Mouse (Mus musculus): ENCODE data around the gene Fzd7.
A peak's percentile ranks its signal among the peaks of the same experiment; 100 is the strongest.

The Fzd7 gene

GRCm38 (mm10) chr1:59472368-59473180 is 9.7 kb upstream of the Fzd7 start:
- no peak for DNase-seq

GRCm38 (mm10) chr1:59473181-59473555 is 9.1 kb upstream of the Fzd7 start:
- no peak for DNase-seq

GRCm38 (mm10) chr1:59475618-59476017 is 6.6 kb upstream of the Fzd7 start:
- DNase-seq, result no peak

- DNase-seq, result no peak
Measured at GRCm38 (mm10) chr1:59478911-59479310, 3.3 kb upstream of the Fzd7 start.

- no peak for DNase-seq
Measured at GRCm38 (mm10) chr1:59480821-59481455, 1.3 kb upstream of the Fzd7 start.

GRCm38 (mm10) chr1:59481456-59482291 is 550 bp upstream of the Fzd7 start:
- peak; percentile 94 for DNase-seq

- peak; percentile 50 for DNase-seq
Measured at GRCm38 (mm10) chr1:59482696-59483520, 684 bp downstream of the Fzd7 start.

GRCm38 (mm10) chr1:59483521-59484245 is 1.5 kb downstream of the Fzd7 start:
- DNase-seq, result peak; percentile 49

GRCm38 (mm10) chr1:59484314-59484713 is 2.1 kb downstream of the Fzd7 start:
- DNase-seq, result no peak

- no peak for DNase-seq
Measured at GRCm38 (mm10) chr1:59484791-59485785, 2.9 kb downstream of the Fzd7 start.

GRCm38 (mm10) chr1:59485803-59486202 is 3.6 kb downstream of the Fzd7 start:
- DNase-seq, result no peak

- DNase-seq, result no peak
Measured at GRCm38 (mm10) chr1:59487651-59488051, 5.4 kb downstream of the Fzd7 start.

- no peak for DNase-seq
Measured at GRCm38 (mm10) chr1:59488481-59488880, 6.3 kb downstream of the Fzd7 start.

GRCm38 (mm10) chr1:59488991-59489390 is 6.8 kb downstream of the Fzd7 start:
- no peak for DNase-seq

- no peak for DNase-seq
Measured at GRCm38 (mm10) chr1:59491517-59491916, 9.3 kb downstream of the Fzd7 start.

GRCm38 (mm10) chr1:59492432-59492831 is 10.2 kb downstream of the Fzd7 start:
- DNase-seq, result no peak

- no peak for DNase-seq
Measured at GRCm38 (mm10) chr1:59495970-59496369, 13.7 kb downstream of the Fzd7 start.

GRCm38 (mm10) chr1:59497741-59498613 is 15.8 kb downstream of the Fzd7 start:
- no peak for DNase-seq

- no peak for DNase-seq
Measured at GRCm38 (mm10) chr1:59499327-59499726, 17.1 kb downstream of the Fzd7 start.

- no peak for DNase-seq
Measured at GRCm38 (mm10) chr1:59502355-59502754, 20.1 kb downstream of the Fzd7 start.
